In genomic region chr14:18303262-18303661, GRCm38 (mm10) we compare ENCODE assay signal across 9 mouse cellular contexts. TPM values are rescaled to one million over a fixed set of nuclear protein-coding genes. Genes with fewer than 3 reads are reported as not detected.
DNase-seq lines count a peak whose midpoint lies in the region; ATAC-seq and TF ChIP-seq lines count a peak whose summit lies in the region.
"Had no signal": no experiment of that assay in that cellular context is flagged by ENCODE, and none has a peak within 500 bp of the region (broad histone marks: within the 10 kb centered on the region; RNA-seq: fewer than 3 reads in every experiment).

No protein-coding gene starts in this region.

- H3K4me3 ChIP-seq in kidney, adult 2 months (ENCODE audit: insufficient read depth, low read depth, low read length) = no peak overlapping the region
- H3K4me3 ChIP-seq in heart, embryonic 14.5 days (ENCODE audit: control insufficient read depth in 1 of 2, insufficient read depth in 1 of 2, low read depth in 1 of 2, low read length in 2 of 2) = no peak overlapping the region

- 0 out of 2 replicates have a peak, but pooled peaks have one; percentile 54 for ATAC-seq in heart, embryonic 14.5 days (ENCODE audit: insufficient number of reproducible peaks, insufficient read depth, low FRiP score, low read depth)

- peaks cover 15% of the 10 kb centered on the region for H3K4me1 ChIP-seq in kidney, adult 2 months (ENCODE audit: control insufficient read depth, insufficient read depth, low read length)
- H3K4me1 ChIP-seq in heart, embryonic 14.5 days (ENCODE audit: control insufficient read depth in 2 of 2, insufficient read depth in 2 of 2, low read length in 2 of 2) = peaks cover 7 to 29% of the 10 kb centered on the region in 2 experiments

- H3K9ac ChIP-seq in heart, embryonic 14.5 days (ENCODE audit: low read length) = peak overlapping the region; percentile 11; the same call in 1 of the 2 replicates
- H3K9ac ChIP-seq: liver, embryonic 14.5 days had no signal

- WGBS in kidney, adult 2 months = 47% methylated on average over 4 of the region's 4 CpGs
- WGBS in heart, embryonic 14.5 days = 25% methylated on average over 4 of the region's 4 CpGs

- intact Hi-C loops in left cerebral cortex, postnatal 14 days (cut with DNase I) = no loop called here

- no peaks in the 10 kb centered on the region for H3K9me3 ChIP-seq in heart, embryonic 14.5 days (ENCODE audit: control insufficient read depth, low read length)

- TF ChIP-seq CTCF in kidney, adult 2 months (conservative IDR thresholded peaks at IDR 0.05; ENCODE audit: insufficient read depth, insufficient read length, low read depth, low read length) = no peak

- H3K27me3 ChIP-seq in kidney, adult 2 months (replicated peaks; ENCODE audit: control insufficient read depth, insufficient read depth, low read length) = no peaks in the 10 kb centered on the region
- H3K27me3 ChIP-seq in heart, embryonic 14.5 days (ENCODE audit: control insufficient read depth, insufficient read depth, low read length) = no peaks in the 10 kb centered on the region

- no peak for TF ChIP-seq POLR2A in kidney, adult 2 months (IDR thresholded peaks at IDR 0.05; ENCODE audit: low read depth, low read length)

- H3K4me2 ChIP-seq in heart, embryonic 14.5 days (ENCODE audit: low read length) = no peak overlapping the region

- no peaks in the 10 kb centered on the region for H3K36me3 ChIP-seq in kidney, adult 2 months (ENCODE audit: control insufficient read depth, insufficient read depth, low read length)
- no peaks in the 10 kb centered on the region for H3K36me3 ChIP-seq in heart, embryonic 14.5 days (ENCODE audit: control insufficient read depth, insufficient read depth, low read length)

- DNase-seq in kidney, adult 2 months = peak; percentile 31
- no peak for DNase-seq in kidney, adult 18-20 months
- peak; percentile 37 for DNase-seq in cerebellum, adult 9-11 months
- DNase-seq in left cerebral cortex, postnatal 14 days (ENCODE audit: low spot score in 2 of 2) = peak; percentile 71 to 91
- DNase-seq in urinary bladder, postnatal 36 days (ENCODE audit: low spot score in 2 of 2) = no peak
- no peak for DNase-seq in adrenal gland, postnatal 10 days
- DNase-seq in T-cell, adult 2 months (ENCODE audit: low spot score) = no peak

- H3K27ac ChIP-seq in kidney, adult 2 months (ENCODE audit: insufficient read depth, low read depth, low read length) = 0 out of 2 replicates have a peak overlapping the region, but pooled peaks have one; percentile 4
- H3K27ac ChIP-seq in heart, embryonic 14.5 days (replicated peaks in 1 of 2; ENCODE audit: control insufficient read depth in 1 of 2, insufficient read depth in 1 of 2, low read depth in 2 of 2, low read length in 2 of 2) = peak overlapping the region in 1 of 2 experiments; percentile 44; a peak in 1 of 4 replicates
- H3K27ac ChIP-seq: liver, embryonic 14.5 days had no signal

RNA-seq across cellular contexts. Expression of gene Ube2e1, which starts 28.4 kb away (rescaled TPM):
- polyA plus RNA-seq in kidney, adult 2 months (2012; rRNA removed) = 38.1 and 51.8 TPM in 2 replicates
- polyA plus RNA-seq in heart, embryonic 14.5 days (2014; fragmentation: Nextera tagmentation; extraction: Ambion mirVana) = 15.0 and 19.3 TPM in 2 replicates
- 100 to 1,000 TPM; 119 to 127 TPM for total RNA-seq in left cerebral cortex, postnatal 14 days (2021)
- 10 to 100 TPM; 58.5 to 66.7 TPM for total RNA-seq in adrenal gland, postnatal 10 days (2021)

RNA-seq across cellular contexts. Expression of gene Rpl15, which starts 32.1 kb away (rescaled TPM):
- polyA plus RNA-seq in kidney, adult 2 months (2012; rRNA removed) = 257 and 357 TPM in 2 replicates
- 311 and 327 TPM in 2 replicates for polyA plus RNA-seq in heart, embryonic 14.5 days (2014; fragmentation: Nextera tagmentation; extraction: Ambion mirVana)
- total RNA-seq in left cerebral cortex, postnatal 14 days (2021) = 100 to 1,000 TPM; 430 to 476 TPM
- 100 to 1,000 TPM; 997 to 998 TPM for total RNA-seq in adrenal gland, postnatal 10 days (2021)

RNA-seq across cellular contexts. Expression of gene Nkiras1, which starts 32.3 kb away (rescaled TPM):
- 9.4 and 13.1 TPM in 2 replicates for polyA plus RNA-seq in kidney, adult 2 months (2012; rRNA removed)
- 18.4 and 21.1 TPM in 2 replicates for polyA plus RNA-seq in heart, embryonic 14.5 days (2014; fragmentation: Nextera tagmentation; extraction: Ambion mirVana)
- total RNA-seq in left cerebral cortex, postnatal 14 days (2021) = 10 to 100 TPM; 95.0 to 98.3 TPM
- 10 to 100 TPM; 19.4 to 24.0 TPM for total RNA-seq in adrenal gland, postnatal 10 days (2021)

Comparison
In these comparisons a context has a peak if more than half of its experiments do, and no peak if none do; other contexts are left out.
1. DNase-seq: peak in kidney, adult 2 months (single experiment), cerebellum, adult 9-11 months (single experiment) and left cerebral cortex, postnatal 14 days (2 of 2); none in kidney, adult 18-20 months (single experiment), urinary bladder, postnatal 36 days (0 of 2), adrenal gland, postnatal 10 days (single experiment) and T-cell, adult 2 months (single experiment).